Mouse (Mus musculus) midbrain, embryonic 13.5 days (tissue): ENCODE measurements around the gene Phf12. TPM values are rescaled to one million over a fixed set of nuclear protein-coding genes. Genes with fewer than 3 reads are reported as not detected.

ENCODE experiments used
- ATAC-seq: fragments of 200-750 bp; cut with Nextera tagmentation; 2 replicates; pipeline ENCODE4 v1.8.0; 2017; ENCODE audit warnings: mild to moderate bottlenecking, moderate TSS enrichment, moderate library complexity
- H3K27ac ChIP-seq: fragments of 300-500 bp; sonication (generic); 2 replicates; pipeline ENCODE4 v1.5.1; 2015; ENCODE audit warnings: inconsistent platforms, mild to moderate bottlenecking, moderate library complexity
- H3K27me3 ChIP-seq: fragments of 300-500 bp; sonication (generic); 2 replicates; pipeline ENCODE4 v1.6.1; 2015; ENCODE audit warnings: mild to moderate bottlenecking, inconsistent platforms
- H3K36me3 ChIP-seq: fragments of 300-500 bp; sonication (generic); 2 replicates; pipeline ENCODE4 v1.6.1; 2015; ENCODE audit warnings: mild to moderate bottlenecking, inconsistent platforms
- H3K4me1 ChIP-seq: fragments of 300-500 bp; sonication (generic); replicated peaks from 2 replicates; pipeline ENCODE4 v1.6.1; 2015; ENCODE audit warnings: inconsistent platforms
- H3K4me2 ChIP-seq: fragments of 300-500 bp; sonication (generic); replicated peaks from 2 replicates; pipeline ENCODE4 v1.6.1; 2015; ENCODE audit warnings: moderate library complexity, mild to moderate bottlenecking, inconsistent platforms
- H3K4me3 ChIP-seq: fragments of 300-500 bp; sonication (generic); replicated peaks from 2 replicates; pipeline ENCODE4 v1.5.1; 2015; ENCODE audit warnings: mild to moderate bottlenecking, inconsistent platforms
- H3K9ac ChIP-seq: fragments of 300-500 bp; sonication (generic); replicated peaks from 2 replicates; pipeline ENCODE4 v1.6.1; 2015; ENCODE audit warnings: mild to moderate bottlenecking, inconsistent platforms
- H3K9me3 ChIP-seq: fragments of 300-500 bp; sonication (generic); 2 replicates; pipeline ENCODE4 v1.6.1; 2016; ENCODE audit warnings: mild to moderate bottlenecking, inconsistent platforms
- WGBS: fragments of 180-500 bp; shearing (Covaris S2); methylation state at CpG from one replicate; pipeline ENCODE4 v1.1.7; 2015; 5-methylcytosine and 5-hydroxymethylcytosine counted together
- polyA plus RNA-seq: library from polyadenylated mRNA; unstranded; fragments of >200 nt; fragmentation: Nextera tagmentation; extraction: Ambion mirVana; gene quantifications from 2 replicates; pipeline ENCODE4 v1.2.1, GENCODE M21; 2015

Phf12 gene
- 22.7 and 22.8 TPM in 2 replicates for polyA plus RNA-seq

GRCm38 (mm10) chr11:77982441-77982905, at the start of gene Phf12:
Phf12 (plus strand) TSS chr11:77982754.
- peaks cover 19% of the 10 kb centered on the region for H3K36me3 ChIP-seq
- peak; percentile 85 for ATAC-seq
- under 1% methylated on average over 57 of the region's 62 CpGs for WGBS
- no peaks in the 10 kb centered on the region for H3K9me3 ChIP-seq
- H3K9ac ChIP-seq: peak within 1 kb of the TSS; percentile 99
- peaks cover 27% of the 10 kb centered on the region for H3K4me1 ChIP-seq
- H3K4me3 ChIP-seq: peak within 1 kb of the TSS; percentile 100
- H3K4me2 ChIP-seq: peak within 1 kb of the TSS; percentile 91
- H3K27me3 ChIP-seq: peaks cover 13% of the 10 kb centered on the region
- H3K27ac ChIP-seq: peak within 1 kb of the TSS; percentile 97

GRCm38 (mm10) chr11:77934111-77934521, 48.4 kb upstream of the Phf12 start:
- Histone ChIP-seq H3K4me1 (peaks cover 86% of the 10 kb centered on the region), H3K27ac (peak overlapping the region; percentile 60), H3K27me3 (peaks cover 71% of the 10 kb centered on the region), H3K9me3 (no peaks in the 10 kb centered on the region), H3K36me3 (no peaks in the 10 kb centered on the region), H3K9ac (peak overlapping the region; percentile 91; the same call in 1 of the 2 replicates), H3K4me3 (peak overlapping the region; percentile 88), H3K4me2 (peak overlapping the region; percentile 96)
- ATAC-seq: peak; percentile 37; the same call in 1 of the 2 replicates
- WGBS: 1% methylated on average over 4 of the region's 4 CpGs

DNA sequence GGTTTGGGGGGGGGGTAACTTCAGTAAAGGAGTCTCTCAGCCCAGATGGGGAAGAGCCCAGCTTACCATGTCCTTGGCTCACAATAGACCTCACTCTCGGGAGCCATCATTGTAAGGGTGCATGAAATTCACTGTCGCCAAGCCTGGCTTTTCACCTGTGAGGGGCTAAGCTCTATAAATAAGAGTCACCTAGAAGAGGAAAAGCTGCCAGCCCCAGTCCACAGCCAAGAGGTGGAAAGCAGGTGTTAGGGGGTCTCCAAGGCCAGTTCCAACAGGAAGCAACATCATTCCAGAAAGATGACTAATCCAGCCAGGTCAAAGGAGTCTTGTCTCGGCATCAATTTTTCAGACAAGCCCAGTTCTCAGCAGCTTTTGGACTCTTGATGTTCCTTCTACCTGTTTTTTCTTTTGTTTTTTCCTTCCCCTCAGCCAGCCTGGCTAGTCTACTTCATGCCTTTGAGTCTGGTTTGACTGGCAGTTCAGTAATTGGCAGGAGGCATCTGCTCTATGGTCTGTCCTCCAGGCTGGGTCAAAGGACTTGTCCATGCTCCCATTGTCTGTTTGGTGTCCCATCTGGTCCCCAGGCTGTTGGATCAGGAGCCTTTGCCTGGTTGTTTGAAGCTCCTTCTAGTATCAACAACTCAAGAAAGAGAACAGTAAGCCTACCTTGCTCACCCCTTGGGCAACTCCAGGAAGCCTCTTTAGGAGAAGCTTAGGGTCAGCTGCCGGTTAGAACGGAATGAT, 47.8 kb upstream of the Phf12 start:
- peak overlapping the region; percentile 96 for H3K4me2 ChIP-seq
- no peaks in the 10 kb centered on the region for H3K9me3 ChIP-seq
- WGBS: 41% methylated on average over 5 of the region's 5 CpGs
- H3K27me3 ChIP-seq: peaks cover 71% of the 10 kb centered on the region
- H3K4me3 ChIP-seq: peak overlapping the region; percentile 88
- H3K4me1 ChIP-seq: peaks cover 79% of the 10 kb centered on the region
- H3K36me3 ChIP-seq: no peaks in the 10 kb centered on the region
- no peak for ATAC-seq
- peak overlapping the region; percentile 60 for H3K27ac ChIP-seq
- no peak overlapping the region; the same call in 1 of the 2 replicates for H3K9ac ChIP-seq

DNA sequence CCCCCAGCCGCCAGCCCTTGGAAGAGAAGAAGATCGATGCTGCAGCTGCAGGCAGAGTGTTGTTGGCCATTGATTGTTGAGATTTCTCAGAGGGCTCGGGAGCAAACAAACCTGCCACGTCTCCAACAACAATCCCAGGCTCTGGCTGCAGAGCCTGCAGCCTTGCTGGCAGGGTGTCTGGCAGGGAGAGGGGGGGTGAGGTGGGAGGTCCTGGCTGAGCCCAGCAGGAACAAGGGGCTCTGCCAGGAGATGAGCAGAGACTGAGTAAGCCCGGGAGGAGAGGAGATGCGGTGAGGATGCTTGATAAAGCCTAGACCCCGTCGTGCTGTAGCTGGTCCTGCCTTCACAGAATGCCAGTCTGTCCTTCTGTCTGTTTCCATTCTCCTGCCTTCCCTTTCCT, 45.7 kb upstream of the Phf12 start:
- peaks cover 75% of the 10 kb centered on the region for H3K4me1 ChIP-seq
- H3K27ac ChIP-seq: 0 out of 2 replicates have a peak overlapping the region, but pooled peaks have one; percentile 39
- no peaks in the 10 kb centered on the region for H3K9me3 ChIP-seq
- peaks cover 77% of the 10 kb centered on the region for H3K27me3 ChIP-seq
- H3K4me3 ChIP-seq: peak overlapping the region; percentile 17; the same call in 1 of the 2 replicates
- no peak for ATAC-seq
- no peaks in the 10 kb centered on the region for H3K36me3 ChIP-seq
- H3K9ac ChIP-seq: peak overlapping the region; percentile 49
- H3K4me2 ChIP-seq: peak overlapping the region; percentile 32
- WGBS: 6% methylated on average over 8 of the region's 8 CpGs

GRCm38 (mm10) chr11:77937649-77938410, 44.7 kb upstream of the Phf12 start:
- peaks cover 68% of the 10 kb centered on the region for H3K27me3 ChIP-seq
- H3K36me3 ChIP-seq: no peaks in the 10 kb centered on the region
- H3K27ac ChIP-seq: no peak overlapping the region
- no peak overlapping the region for H3K9ac ChIP-seq
- no peak overlapping the region for H3K4me3 ChIP-seq
- peaks cover 75% of the 10 kb centered on the region for H3K4me1 ChIP-seq
- no peaks in the 10 kb centered on the region for H3K9me3 ChIP-seq
- no peak for ATAC-seq
- no peak overlapping the region for H3K4me2 ChIP-seq
- 18% methylated on average over 4 of the region's 4 CpGs for WGBS

GRCm38 (mm10) chr11:77942230-77942629, 40.3 kb upstream of the Phf12 start:
- ATAC-seq: peak; percentile 44; the same call in 1 of the 2 replicates
- Histone ChIP-seq H3K36me3 (no peaks in the 10 kb centered on the region), H3K27me3 (peaks cover 54% of the 10 kb centered on the region), H3K4me2 (no peak overlapping the region; the same call in 1 of the 2 replicates), H3K4me1 (peaks cover 46% of the 10 kb centered on the region), H3K9ac (peak overlapping the region; percentile 21; the same call in 1 of the 2 replicates), H3K4me3 (no peak overlapping the region), H3K9me3 (no peaks in the 10 kb centered on the region), H3K27ac (peak overlapping the region; percentile 69)
- 13% methylated on average over 5 of the region's 5 CpGs for WGBS

DNA sequence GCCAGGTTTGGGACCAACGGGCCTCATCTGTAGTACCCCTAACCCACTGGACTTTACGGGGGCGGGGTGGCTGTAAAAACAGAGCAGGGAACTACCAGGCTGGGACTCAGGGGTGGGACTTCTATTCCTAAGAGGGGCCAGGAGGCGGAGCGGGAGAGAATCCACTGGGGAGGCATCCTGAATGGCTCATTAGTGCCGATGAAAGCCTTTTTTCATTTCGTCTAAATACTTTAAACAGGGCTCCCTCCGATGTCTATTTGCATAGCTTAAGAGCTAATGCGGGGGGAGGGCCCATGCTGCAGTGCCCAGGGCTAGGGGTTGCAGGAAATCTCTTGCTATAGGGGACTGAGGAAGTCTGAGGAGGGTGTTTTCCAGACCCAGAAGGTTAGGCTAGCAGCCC, 34.7 kb upstream of the Phf12 start:
- peaks cover 39% of the 10 kb centered on the region for H3K4me1 ChIP-seq
- no peaks in the 10 kb centered on the region for H3K36me3 ChIP-seq
- WGBS: 6% methylated on average over 9 of the region's 9 CpGs
- H3K4me3 ChIP-seq: no peak overlapping the region
- H3K27me3 ChIP-seq: peaks cover 46% of the 10 kb centered on the region
- 0 out of 2 replicates have a peak overlapping the region, but pooled peaks have one; percentile 25 for H3K27ac ChIP-seq
- ATAC-seq: peak; percentile 79
- no peak overlapping the region; the same call in 1 of the 2 replicates for H3K9ac ChIP-seq
- H3K4me2 ChIP-seq: peak overlapping the region; percentile 37
- no peaks in the 10 kb centered on the region for H3K9me3 ChIP-seq

- H3K27me3 ChIP-seq: peaks cover 51% of the 10 kb centered on the region
- H3K4me1 ChIP-seq: peaks cover 34% of the 10 kb centered on the region
These were observed 32.3 kb upstream of the Phf12 start for GRCm38 (mm10) chr11:77950125-77950685.

GRCm38 (mm10) chr11:77950797-77951228, 31.7 kb upstream of the Phf12 start:
- no peak overlapping the region for H3K4me2 ChIP-seq
- H3K4me1 ChIP-seq: peaks cover 36% of the 10 kb centered on the region
- no peak overlapping the region for H3K27ac ChIP-seq
- H3K36me3 ChIP-seq: peaks cover 16% of the 10 kb centered on the region
- WGBS: 81% methylated on average over 5 of the region's 5 CpGs
- H3K27me3 ChIP-seq: peaks cover 51% of the 10 kb centered on the region
- H3K4me3 ChIP-seq: no peak overlapping the region
- H3K9me3 ChIP-seq: no peaks in the 10 kb centered on the region
- H3K9ac ChIP-seq: no peak overlapping the region
- no peak for ATAC-seq

More at GRCm38 (mm10) chr11:77950125-77950685, 32.3 kb upstream of the Phf12 start:
- Histone ChIP-seq H3K9ac (no peak overlapping the region), H3K4me2 (no peak overlapping the region), H3K9me3 (no peaks in the 10 kb centered on the region), H3K27ac (no peak overlapping the region), H3K36me3 (peaks cover 16% of the 10 kb centered on the region), H3K4me3 (no peak overlapping the region)
- WGBS: 34% methylated on average over 12 of the region's 12 CpGs
- no peak for ATAC-seq

DNA sequence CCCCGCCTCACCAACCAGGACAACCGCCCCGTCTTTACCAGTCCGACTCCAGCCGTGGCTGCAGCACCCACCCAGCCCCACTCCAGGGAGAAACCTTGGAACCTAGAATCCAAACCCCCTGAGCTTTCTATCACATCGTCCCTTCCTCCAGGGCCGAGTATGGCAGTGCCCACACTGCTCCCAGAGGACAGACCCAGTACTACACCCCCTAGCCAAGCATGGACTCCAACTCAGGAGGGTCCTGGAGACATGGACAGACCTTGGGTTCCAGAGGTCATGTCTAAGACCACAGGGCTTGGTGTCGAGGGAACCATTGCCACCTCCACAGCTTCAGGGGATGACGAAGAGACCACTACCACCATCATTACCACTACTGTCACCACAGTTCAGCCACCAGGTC, 28.9 kb upstream of the Phf12 start:
- Histone ChIP-seq H3K27me3 (peaks cover 60% of the 10 kb centered on the region), H3K9me3 (no peaks in the 10 kb centered on the region), H3K4me2 (no peak overlapping the region), H3K9ac (no peak overlapping the region), H3K27ac (no peak overlapping the region), H3K4me1 (peaks cover 31% of the 10 kb centered on the region), H3K36me3 (peaks cover 16% of the 10 kb centered on the region), H3K4me3 (no peak overlapping the region)
- no peak for ATAC-seq
- 55% methylated on average over 9 of the region's 9 CpGs for WGBS

GRCm38 (mm10) chr11:77956428-77956827, 26.1 kb upstream of the Phf12 start:
- H3K4me2 ChIP-seq: no peak overlapping the region
- H3K4me1 ChIP-seq: peaks cover 43% of the 10 kb centered on the region
- WGBS: 70% methylated on average over 3 of the region's 3 CpGs
- no peak for ATAC-seq
- H3K36me3 ChIP-seq: peaks cover 16% of the 10 kb centered on the region
- no peak overlapping the region for H3K27ac ChIP-seq
- H3K27me3 ChIP-seq: peaks cover 74% of the 10 kb centered on the region
- H3K9ac ChIP-seq: no peak overlapping the region
- no peak overlapping the region for H3K4me3 ChIP-seq
- no peaks in the 10 kb centered on the region for H3K9me3 ChIP-seq
